In genomic region chr7:136060339-136061073, GRCm38 (mm10) we compare ENCODE assay signal across 8 mouse cellular contexts.
A peak's percentile ranks its signal among the peaks of the same experiment; 100 is the strongest.
DNase-seq lines count a peak whose midpoint lies in the region; ATAC-seq and TF ChIP-seq lines count a peak whose summit lies in the region.

No protein-coding gene starts in this region.

- WGBS in embryonic facial prominence, embryonic 11.5 days, result 8% methylated on average over 29 of the region's 29 CpGs
- 13% methylated on average over 29 of the region's 29 CpGs for WGBS in midbrain, embryonic 10.5 days
- 30% methylated on average over 29 of the region's 29 CpGs for WGBS in thymus, adult 2 months

- H3K9me3 ChIP-seq in embryonic facial prominence, embryonic 11.5 days (replicated peaks; ENCODE audit: control insufficient read depth, low read length), result no peaks in the 10 kb centered on the region
- no peaks in the 10 kb centered on the region for H3K9me3 ChIP-seq in midbrain, embryonic 10.5 days (replicated peaks)

- no peaks in the 10 kb centered on the region for H3K36me3 ChIP-seq in embryonic facial prominence, embryonic 11.5 days (replicated peaks; ENCODE audit: control insufficient read depth, insufficient read depth, low read depth, low read length)
- H3K36me3 ChIP-seq in midbrain, embryonic 10.5 days, result no peaks in the 10 kb centered on the region
- H3K36me3 ChIP-seq in thymus, adult 2 months (ENCODE audit: control insufficient read depth, insufficient read depth, low read length), result no peaks in the 10 kb centered on the region

- H3K4me2 ChIP-seq in embryonic facial prominence, embryonic 11.5 days (ENCODE audit: low read depth, low read length), result peak overlapping the region; percentile 40

- no peak for TF ChIP-seq POLR2A in thymus, adult 2 months (IDR thresholded peaks at IDR 0.05; ENCODE audit: control insufficient read depth, extremely low read depth, insufficient read depth, low read length, poor library complexity)

- peaks cover 8% of the 10 kb centered on the region for H3K4me1 ChIP-seq in embryonic facial prominence, embryonic 11.5 days (ENCODE audit: control insufficient read depth, insufficient read depth, low read length)
- H3K4me1 ChIP-seq in midbrain, embryonic 10.5 days, result peaks cover 54% of the 10 kb centered on the region
- H3K4me1 ChIP-seq in thymus, adult 2 months (replicated peaks; ENCODE audit: control insufficient read depth, insufficient read depth, low read length), result no peaks in the 10 kb centered on the region

- no peaks in the 10 kb centered on the region for H3K27me3 ChIP-seq in embryonic facial prominence, embryonic 11.5 days (ENCODE audit: control insufficient read depth, insufficient read depth, low read length)
- H3K27me3 ChIP-seq in midbrain, embryonic 10.5 days (ENCODE audit: low read depth, poor library complexity, severe bottlenecking), result no peaks in the 10 kb centered on the region
- no peaks in the 10 kb centered on the region; the same call in 1 of the 2 replicates for H3K27me3 ChIP-seq in thymus, adult 2 months (ENCODE audit: control insufficient read depth, insufficient read depth, low read length)

- TF ChIP-seq CTCF in thymus, adult 2 months (IDR thresholded peaks at IDR 0.05; ENCODE audit: borderline replicate concordance, control insufficient read depth, extremely low read depth, insufficient read depth, low read length, poor library complexity), result no peak

- peak overlapping the region; percentile 75; the same call in 1 of the 2 replicates for H3K27ac ChIP-seq in embryonic facial prominence, embryonic 11.5 days (replicated peaks; ENCODE audit: low read depth, low read length)
- H3K27ac ChIP-seq in midbrain, embryonic 10.5 days (replicated peaks), result peak overlapping the region; percentile 91
- no peak overlapping the region for H3K27ac ChIP-seq in thymus, adult 2 months (ENCODE audit: control insufficient read depth, insufficient read depth, low read length)

- intact Hi-C loops in left cerebral cortex, postnatal 36 days (cut with DNase I), result loop anchor here (5.0 kb wide), 1 partner anchor 427 kb away; no protein-coding TSS in a partner anchor

- peak; percentile 56; the same call in 1 of the 2 replicates for ATAC-seq in embryonic facial prominence, embryonic 11.5 days (replicated peaks; ENCODE audit: insufficient number of reproducible peaks, low FRiP score, low TSS enrichment, low read depth)

- peak overlapping the region; percentile 52 for H3K9ac ChIP-seq in embryonic facial prominence, embryonic 11.5 days (replicated peaks; ENCODE audit: low read length)

- peak overlapping the region; percentile 17; the same call in 1 of the 2 replicates for H3K4me3 ChIP-seq in embryonic facial prominence, embryonic 11.5 days (ENCODE audit: low read depth, low read length)
- H3K4me3 ChIP-seq in midbrain, embryonic 10.5 days, result peak overlapping the region; percentile 44
- H3K4me3 ChIP-seq in thymus, adult 2 months (ENCODE audit: control insufficient read depth, insufficient read depth, low read length), result no peak overlapping the region

- peak; percentile 77 for DNase-seq in adrenal gland, postnatal 14 days
- DNase-seq in embryonic facial prominence, embryonic 11.5 days (ENCODE audit: low spot score), result peak; percentile 75
- peak; percentile 60 for DNase-seq in heart, adult 8-10 months (ENCODE audit: low spot score)
- DNase-seq in kidney, adult 18-20 months, result peak; percentile 81
- peak; percentile 39 to 42 for DNase-seq in left cerebral cortex, postnatal 36 days (ENCODE audit: low spot score in 2 of 2)
- peak; percentile 72 for DNase-seq in midbrain, embryonic 10.5 days (ENCODE audit: low spot score)
- DNase-seq in right cerebral cortex, postnatal 4 days, result peak; percentile 58
- DNase-seq in thymus, adult 2 months, result no peak
